Mouse (Mus musculus) liver (tissue): ENCODE results near the gene Nbea.
A peak's percentile ranks its signal among the peaks of the same experiment; 100 is the strongest.
"Not testable (repeated sequence)": the region's sequence is repeated elsewhere in the genome, so short reads cannot be mapped to it uniquely, and the experiment has no call there.

ENCODE experiments used
- DNase-seq: peaks from one replicate; pipeline ENCODE4 v3.0.0-alpha.2; 2020; ENCODE audit warnings: mixed read lengths

The Nbea gene

GRCm38 (mm10) chr3:55651877-55652276 is 531.6 kb downstream of the Nbea start:
- DNase-seq, result no peak

- DNase-seq, result no peak
Observed at GRCm38 (mm10) chr3:55649541-55649940, 534.0 kb downstream of the Nbea start.

DNA sequence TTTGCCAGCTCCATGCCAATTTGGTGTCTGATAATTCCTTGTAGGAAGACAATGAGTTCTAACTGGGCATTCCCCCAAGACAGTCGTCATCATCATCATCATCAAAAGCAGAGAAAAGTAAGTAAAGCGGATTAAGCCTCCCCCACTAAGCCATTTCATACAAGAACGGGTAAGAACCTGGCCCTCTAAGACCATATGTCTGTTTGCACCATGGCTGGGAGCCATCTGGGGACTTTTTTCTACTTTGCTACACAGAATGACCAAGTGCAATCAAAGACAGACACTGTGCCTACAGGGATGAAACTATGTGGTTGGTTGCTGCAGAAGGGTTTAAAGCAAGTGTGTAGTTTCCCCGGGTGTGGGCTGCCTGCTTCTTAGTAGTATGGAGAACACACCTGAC is 535.2 kb downstream of the Nbea start:
- no peak for DNase-seq

GRCm38 (mm10) chr3:55647176-55647575 is 536.3 kb downstream of the Nbea start:
- no peak for DNase-seq

DNA sequence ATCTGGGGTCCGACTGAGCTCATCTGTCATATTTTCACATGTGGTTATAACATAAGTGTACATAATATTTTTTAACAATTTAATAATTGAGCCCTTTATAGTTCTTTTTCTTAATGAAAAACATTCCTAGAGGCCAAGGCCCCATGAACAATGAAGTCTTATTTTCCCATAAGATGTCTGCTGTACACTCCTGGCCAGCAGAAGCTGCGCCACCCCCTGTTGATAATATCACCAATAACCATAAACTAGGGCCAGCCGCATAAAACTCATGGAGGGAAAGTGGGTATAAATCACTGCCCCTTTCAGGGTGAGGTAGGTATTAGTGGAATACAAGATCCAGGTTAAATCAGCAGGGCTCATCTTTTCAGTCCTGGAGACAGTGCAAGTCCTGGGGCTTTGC is 537.1 kb downstream of the Nbea start:
- no peak for DNase-seq

- DNase-seq, result no peak
Observed at GRCm38 (mm10) chr3:55644035-55644618, 539.4 kb downstream of the Nbea start.

GRCm38 (mm10) chr3:55637660-55638059 is 545.8 kb downstream of the Nbea start:
- no peak for DNase-seq

GRCm38 (mm10) chr3:55635542-55636172 is 547.8 kb downstream of the Nbea start:
- DNase-seq, result no peak

DNA sequence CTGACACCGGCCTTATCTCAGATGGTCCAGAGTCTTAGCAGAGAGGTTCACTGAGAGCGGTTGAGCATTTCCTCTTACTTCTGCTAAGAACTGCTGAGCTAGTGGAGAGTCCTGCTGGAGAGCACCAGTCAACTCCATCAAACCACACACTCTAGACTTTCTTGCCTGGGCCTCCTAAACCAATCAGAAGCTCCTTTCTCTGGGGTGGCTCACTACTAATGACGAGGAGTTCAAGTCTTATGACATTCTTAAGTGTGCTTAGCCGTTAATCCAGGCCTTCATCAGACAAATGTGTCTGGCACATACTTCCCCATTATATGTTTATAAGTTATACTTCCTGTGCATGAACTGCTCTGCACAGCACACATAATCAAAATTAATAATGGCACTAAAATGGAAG is 556.4 kb downstream of the Nbea start:
- no peak for DNase-seq

DNA sequence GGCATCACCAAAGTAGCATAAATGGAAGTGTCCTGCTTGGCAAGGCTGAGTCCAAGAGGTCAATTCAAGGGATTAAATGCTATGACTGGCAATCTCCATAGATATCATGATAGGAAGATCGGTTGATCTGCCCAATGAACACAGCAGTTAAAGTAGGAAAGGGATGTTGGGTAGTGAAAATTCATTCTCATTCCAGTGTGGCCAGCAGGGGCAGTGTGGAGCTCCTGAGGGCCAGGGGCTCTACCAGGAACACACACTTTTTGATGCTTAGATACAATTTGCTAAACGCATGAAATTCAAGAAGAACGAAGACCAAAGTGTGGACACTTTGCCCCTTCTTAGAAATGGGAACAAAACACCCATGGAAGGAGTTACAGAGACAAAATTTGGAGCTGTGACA is 561.5 kb downstream of the Nbea start:
- DNase-seq, result not testable (repeated sequence)

DNA sequence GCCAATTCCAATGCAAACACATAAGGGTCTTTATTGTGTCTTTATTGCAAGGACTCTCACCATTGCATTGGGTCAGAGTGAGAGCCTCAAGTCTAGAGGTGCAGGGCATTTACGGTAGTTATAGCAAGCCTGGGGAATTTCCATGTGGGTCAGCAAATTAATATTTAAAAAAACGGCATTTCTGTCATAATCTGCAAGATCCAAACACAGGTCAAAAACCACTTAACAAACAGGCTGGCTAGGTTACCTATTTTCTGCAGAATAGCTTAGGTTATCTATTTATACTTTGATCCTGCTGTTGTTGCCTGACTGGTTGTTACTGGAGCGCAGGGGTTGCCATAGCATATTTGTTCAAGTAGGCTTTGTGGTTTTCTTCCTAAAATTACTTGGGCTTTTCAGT is 565.1 kb downstream of the Nbea start:
- no peak for DNase-seq

DNA sequence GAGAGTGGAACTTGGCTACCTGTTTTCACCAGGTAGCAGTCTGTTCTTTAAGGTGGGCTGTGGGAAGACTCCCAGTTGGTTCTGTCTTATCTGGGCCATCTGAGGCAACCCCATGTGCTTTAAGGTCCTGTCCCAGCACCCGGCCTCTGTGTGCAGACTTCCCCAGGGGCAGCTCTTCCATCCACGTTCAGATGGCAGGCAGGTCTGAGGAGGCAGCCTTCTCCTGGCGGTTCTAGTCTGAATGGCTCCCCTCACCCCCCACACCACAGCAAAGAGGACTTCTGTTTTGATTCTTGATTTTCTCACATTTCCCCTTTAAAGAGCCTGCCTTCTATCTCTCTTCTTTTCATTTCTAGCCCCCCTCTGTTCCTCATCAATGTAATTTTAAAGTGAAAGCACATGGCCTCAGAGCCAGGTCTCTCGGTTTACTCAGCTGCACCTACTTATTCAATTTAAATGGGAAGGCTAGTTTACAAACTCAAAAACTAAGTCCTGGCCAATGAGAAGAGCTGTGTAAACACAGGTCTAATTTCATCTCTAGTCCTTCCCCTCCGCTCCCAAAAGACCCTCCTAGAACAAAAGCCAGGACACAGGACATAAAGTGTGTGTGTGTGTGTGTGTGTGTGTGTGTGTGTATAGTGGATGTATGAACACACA is 570.9 kb downstream of the Nbea start:
- DNase-seq, result no peak

DNA sequence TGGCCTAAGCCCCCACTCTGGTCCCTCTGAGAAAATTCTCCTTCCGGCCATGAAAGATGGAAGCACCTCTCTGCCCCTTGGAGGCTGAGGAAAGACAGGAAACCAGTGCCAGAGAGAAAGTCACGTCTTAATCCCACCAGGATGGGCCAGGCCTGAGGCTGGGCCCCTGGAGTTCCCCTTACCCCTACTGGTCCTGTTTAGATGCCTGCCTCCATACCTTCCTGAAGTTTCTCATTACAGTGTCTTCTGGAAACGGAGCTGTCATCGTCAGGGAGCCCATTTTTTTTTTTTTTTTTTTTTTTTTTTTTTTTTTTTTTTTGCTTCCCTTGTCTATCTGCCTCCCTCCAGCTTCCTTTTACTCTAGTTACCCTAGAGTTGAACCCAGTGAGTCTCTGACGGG is 571.5 kb downstream of the Nbea start:
- DNase-seq, result no peak

- no peak for DNase-seq
Observed at GRCm38 (mm10) chr3:55610191-55610590, 573.3 kb downstream of the Nbea start.

GRCm38 (mm10) chr3:55600286-55600685 is 583.2 kb downstream of the Nbea start:
- peak; percentile 43 for DNase-seq

- DNase-seq, result no peak
Observed at GRCm38 (mm10) chr3:55599366-55600085, 584.0 kb downstream of the Nbea start.

- DNase-seq, result no peak
Observed at GRCm38 (mm10) chr3:55598681-55599080, 584.8 kb downstream of the Nbea start.

GRCm38 (mm10) chr3:55593312-55593711 is 590.2 kb downstream of the Nbea start:
- DNase-seq, result no peak

DNA sequence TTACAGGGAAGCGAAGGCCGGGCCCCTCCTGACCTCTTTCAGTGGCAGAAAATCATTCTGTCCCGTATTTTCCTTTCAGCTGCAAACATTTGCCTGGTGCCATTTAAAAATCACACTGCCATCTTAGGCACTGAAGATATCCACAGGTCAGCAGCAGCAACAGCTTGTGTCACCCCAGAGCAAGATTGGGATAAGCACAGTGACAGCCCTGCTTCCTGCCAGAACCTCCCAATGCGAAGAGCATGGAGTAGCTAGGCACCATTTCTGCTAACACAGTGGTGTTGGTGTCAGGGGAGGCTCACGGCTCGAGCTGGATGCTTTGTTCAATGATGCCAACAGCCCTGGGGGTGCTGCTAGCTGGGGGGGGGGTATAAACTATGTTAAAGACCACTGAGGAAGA is 592.8 kb downstream of the Nbea start:
- DNase-seq, result no peak

GRCm38 (mm10) chr3:55590291-55590690 is 593.2 kb downstream of the Nbea start:
- DNase-seq, result no peak

DNA sequence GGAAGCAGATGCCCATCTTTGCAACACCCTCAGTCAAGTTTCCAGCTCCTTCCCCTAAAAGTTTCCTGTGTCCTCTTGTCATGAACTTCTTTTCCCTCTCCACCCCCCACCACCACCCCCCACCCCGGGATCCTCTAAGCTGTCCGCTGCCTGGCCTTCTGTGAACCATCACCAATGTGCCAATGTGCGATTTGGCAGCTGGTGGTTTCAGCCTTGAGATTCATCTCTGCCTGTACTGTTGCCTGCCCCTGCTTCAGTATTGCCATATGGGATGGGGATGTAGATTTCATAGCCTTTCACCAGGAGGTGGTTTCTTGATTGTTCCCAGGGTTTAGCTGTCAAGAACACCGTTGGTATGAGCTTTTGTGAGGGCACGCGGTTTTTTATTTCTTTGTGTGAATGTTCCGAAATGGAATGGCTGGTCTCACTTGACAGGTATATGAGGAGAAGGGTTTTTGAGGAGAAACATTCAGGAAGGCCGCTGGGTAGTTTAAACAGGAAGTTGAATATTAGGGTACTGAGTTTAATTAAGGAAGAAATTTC is 594.0 kb downstream of the Nbea start:
- no peak for DNase-seq

GRCm38 (mm10) chr3:55587972-55588946 is 595.2 kb downstream of the Nbea start:
- no peak for DNase-seq
